ENCODE assay signal across 22 mouse cellular contexts in genomic region chr8:104412805-104413532, GRCm38 (mm10). TPM values are rescaled to one million over a fixed set of nuclear protein-coding genes. Genes with fewer than 3 reads are reported as not detected.
DNase-seq lines count a peak whose midpoint lies in the region; ATAC-seq and TF ChIP-seq lines count a peak whose summit lies in the region.
"Had no signal": no experiment of that assay in that cellular context is flagged by ENCODE, and none has a peak within 500 bp of the region (broad histone marks: within the 10 kb centered on the region; RNA-seq: fewer than 3 reads in every experiment).

No protein-coding gene starts in this region.

- H3K4me1 ChIP-seq in kidney, adult 2 months (ENCODE audit: control insufficient read depth, insufficient read depth, low read length), result no peaks in the 10 kb centered on the region
- H3K4me1 ChIP-seq in lung, postnatal 0 days (ENCODE audit: insufficient read depth, low read depth, low read length), result no peaks in the 10 kb centered on the region
- H3K4me1 ChIP-seq in stomach, embryonic 15.5 days, result peaks cover 5% of the 10 kb centered on the region; the same call in 1 of the 2 replicates
- H3K4me1 ChIP-seq in thymus, adult 2 months (replicated peaks; ENCODE audit: control insufficient read depth, insufficient read depth, low read length), result no peaks in the 10 kb centered on the region
- H3K4me1 ChIP-seq: embryonic facial prominence, embryonic 12.5 days; midbrain, embryonic 12.5 days; neural tube, embryonic 12.5 days had no signal

- no peak for TF ChIP-seq CTCF in kidney, adult 2 months (conservative IDR thresholded peaks at IDR 0.05; ENCODE audit: insufficient read depth, insufficient read length, low read depth, low read length)
- no peak for TF ChIP-seq CTCF in lung, postnatal 0 days (IDR thresholded peaks at IDR 0.05)
- no peak for TF ChIP-seq CTCF in thymus, adult 2 months (IDR thresholded peaks at IDR 0.05; ENCODE audit: borderline replicate concordance, control insufficient read depth, extremely low read depth, insufficient read depth, low read length, poor library complexity)

- peak; percentile 12 for ATAC-seq in frontal cortex, adult (ENCODE audit: low TSS enrichment)
- no peak for ATAC-seq in lung, postnatal 0 days
- no peak for ATAC-seq in stomach, embryonic 15.5 days (ENCODE audit: insufficient read depth, low FRiP score, low read depth)
- ATAC-seq: forebrain, embryonic 14.5 days had no signal

- H3K27ac ChIP-seq in kidney, adult 2 months (ENCODE audit: insufficient read depth, low read depth, low read length), result no peak overlapping the region
- no peak overlapping the region for H3K27ac ChIP-seq in lung, postnatal 0 days (ENCODE audit: low read length)
- peak overlapping the region; percentile 75; the same call in 1 of the 2 replicates for H3K27ac ChIP-seq in stomach, embryonic 15.5 days
- H3K27ac ChIP-seq in thymus, adult 2 months (ENCODE audit: control insufficient read depth, insufficient read depth, low read length), result no peak overlapping the region
- H3K27ac ChIP-seq: embryonic facial prominence, embryonic 12.5 days; hindbrain, embryonic 10.5 days; hindbrain, postnatal 0 days; midbrain, embryonic 12.5 days; neural tube, embryonic 12.5 days had no signal

- no peak for TF ChIP-seq POLR2A in kidney, adult 2 months (IDR thresholded peaks at IDR 0.05; ENCODE audit: low read depth, low read length)
- TF ChIP-seq POLR2A in thymus, adult 2 months (IDR thresholded peaks at IDR 0.05; ENCODE audit: control insufficient read depth, extremely low read depth, insufficient read depth, low read length, poor library complexity), result no peak

- H3K9ac ChIP-seq in lung, postnatal 0 days (replicated peaks; ENCODE audit: low read depth), result no peak overlapping the region
- H3K9ac ChIP-seq in stomach, embryonic 15.5 days, result no peak overlapping the region
- H3K9ac ChIP-seq: embryonic facial prominence, embryonic 12.5 days; midbrain, embryonic 12.5 days; neural tube, embryonic 12.5 days had no signal

- H3K9me3 ChIP-seq in lung, postnatal 0 days (ENCODE audit: low read length), result no peaks in the 10 kb centered on the region
- H3K9me3 ChIP-seq in stomach, embryonic 15.5 days, result no peaks in the 10 kb centered on the region
- H3K9me3 ChIP-seq: embryonic facial prominence, embryonic 12.5 days; hindbrain, embryonic 10.5 days; midbrain, embryonic 12.5 days; neural tube, embryonic 12.5 days had no signal

- no peak for TF ChIP-seq EP300 in lung, postnatal 0 days (IDR thresholded peaks at IDR 0.05)

- H3K4me2 ChIP-seq in lung, postnatal 0 days (replicated peaks; ENCODE audit: low read depth, low read length), result no peak overlapping the region
- H3K4me2 ChIP-seq in stomach, embryonic 15.5 days, result no peak overlapping the region
- H3K4me2 ChIP-seq: embryonic facial prominence, embryonic 12.5 days; heart, embryonic 11.5 days; liver, embryonic 11.5 days; midbrain, embryonic 12.5 days; neural tube, embryonic 12.5 days had no signal

- no peaks in the 10 kb centered on the region for H3K27me3 ChIP-seq in kidney, adult 2 months (replicated peaks; ENCODE audit: control insufficient read depth, insufficient read depth, low read length)
- no peaks in the 10 kb centered on the region for H3K27me3 ChIP-seq in lung, postnatal 0 days (replicated peaks; ENCODE audit: insufficient read depth, low read length)
- no peaks in the 10 kb centered on the region for H3K27me3 ChIP-seq in stomach, embryonic 15.5 days (replicated peaks)
- H3K27me3 ChIP-seq in thymus, adult 2 months (ENCODE audit: control insufficient read depth, insufficient read depth, low read length), result no peaks in the 10 kb centered on the region
- H3K27me3 ChIP-seq: embryonic facial prominence, embryonic 12.5 days; midbrain, embryonic 12.5 days; neural tube, embryonic 12.5 days had no signal

- H3K4me3 ChIP-seq in kidney, adult 2 months (ENCODE audit: insufficient read depth, low read depth, low read length), result no peak overlapping the region
- no peak overlapping the region for H3K4me3 ChIP-seq in lung, postnatal 0 days (ENCODE audit: low read depth, low read length)
- no peak overlapping the region for H3K4me3 ChIP-seq in stomach, embryonic 15.5 days (replicated peaks)
- no peak overlapping the region for H3K4me3 ChIP-seq in thymus, adult 2 months (ENCODE audit: control insufficient read depth, insufficient read depth, low read length)
- H3K4me3 ChIP-seq: embryonic facial prominence, embryonic 12.5 days; hindbrain, embryonic 10.5 days; midbrain, embryonic 12.5 days; neural tube, embryonic 12.5 days had no signal

- DNase-seq in frontal cortex, postnatal 36 days (ENCODE audit: low spot score in 2 of 2), result no peak
- DNase-seq in kidney, adult 2 months, result peak; percentile 35
- no peak for DNase-seq in kidney, adult 18-20 months
- DNase-seq in lung, postnatal 0 days (ENCODE audit: low spot score), result peak; percentile 26
- DNase-seq in lung, postnatal 36 days, result no peak
- DNase-seq in thymus, adult 2 months, result no peak
- DNase-seq: cerebellum, adult 11 months; cerebellum, postnatal 10 days; gastrocnemius, postnatal 25 days; layer of hippocampus, adult 9-11 months; lung, adult 18-20 months; right cerebral cortex, adult 18-20 months had no signal

- H3K36me3 ChIP-seq in kidney, adult 2 months (ENCODE audit: control insufficient read depth, insufficient read depth, low read length), result no peaks in the 10 kb centered on the region
- H3K36me3 ChIP-seq in lung, postnatal 0 days (ENCODE audit: insufficient read depth, low read length), result 0 out of 2 replicates have a peak, but pooled peaks cover 6% of the 10 kb centered on the region
- peaks cover 13% of the 10 kb centered on the region for H3K36me3 ChIP-seq in stomach, embryonic 15.5 days
- H3K36me3 ChIP-seq in thymus, adult 2 months (ENCODE audit: control insufficient read depth, insufficient read depth, low read length), result peaks cover 8% of the 10 kb centered on the region; the same call in 1 of the 2 replicates

- 38% methylated on average over 7 of the region's 7 CpGs for WGBS in kidney, adult 2 months
- 48% methylated on average over 7 of the region's 7 CpGs for WGBS in lung, postnatal 0 days
- 39% methylated on average over 7 of the region's 7 CpGs for WGBS in stomach, embryonic 15.5 days
- WGBS in thymus, adult 2 months, result 81% methylated on average over 7 of the region's 7 CpGs

RNA-seq across cellular contexts. Expression of gene Cmtm4, which starts 17.4 kb away (rescaled TPM):
- 31.4 and 32.4 TPM in 2 replicates for polyA plus RNA-seq in kidney, adult 2 months (2012; rRNA removed)
- polyA plus RNA-seq in lung, postnatal 0 days (2015; fragmentation: Nextera tagmentation; extraction: Ambion mirVana), result 3.5 TPM in 2 replicates
- 6.2 and 6.4 TPM in 2 replicates for polyA plus RNA-seq in stomach, embryonic 15.5 days (2015; fragmentation: Nextera tagmentation; extraction: Ambion mirVana)
- 7.8 and 8.4 TPM in 2 replicates for polyA plus RNA-seq in thymus, adult 2 months (2012; rRNA removed)

RNA-seq across cellular contexts. Expression of gene Dync1li2, which starts 29.9 kb away (rescaled TPM):
- 14.7 and 20.3 TPM in 2 replicates for polyA plus RNA-seq in kidney, adult 2 months (2012; rRNA removed)
- polyA plus RNA-seq in lung, postnatal 0 days (2015; fragmentation: Nextera tagmentation; extraction: Ambion mirVana), result 39.4 and 44.9 TPM in 2 replicates
- 54.9 and 58.0 TPM in 2 replicates for polyA plus RNA-seq in stomach, embryonic 15.5 days (2015; fragmentation: Nextera tagmentation; extraction: Ambion mirVana)
- 15.6 and 16.1 TPM in 2 replicates for polyA plus RNA-seq in thymus, adult 2 months (2012; rRNA removed)

Comparison
In these comparisons a context has a peak if more than half of its experiments do, and no peak if none do; other contexts are left out.
1. DNase-seq: peak in kidney, adult 2 months (single experiment) and lung, postnatal 0 days (single experiment); none in frontal cortex, postnatal 36 days (0 of 2), kidney, adult 18-20 months (single experiment), lung, postnatal 36 days (single experiment) and thymus, adult 2 months (single experiment).